8 mouse cellular contexts compared by ENCODE assay signal in the genomic region with DNA sequence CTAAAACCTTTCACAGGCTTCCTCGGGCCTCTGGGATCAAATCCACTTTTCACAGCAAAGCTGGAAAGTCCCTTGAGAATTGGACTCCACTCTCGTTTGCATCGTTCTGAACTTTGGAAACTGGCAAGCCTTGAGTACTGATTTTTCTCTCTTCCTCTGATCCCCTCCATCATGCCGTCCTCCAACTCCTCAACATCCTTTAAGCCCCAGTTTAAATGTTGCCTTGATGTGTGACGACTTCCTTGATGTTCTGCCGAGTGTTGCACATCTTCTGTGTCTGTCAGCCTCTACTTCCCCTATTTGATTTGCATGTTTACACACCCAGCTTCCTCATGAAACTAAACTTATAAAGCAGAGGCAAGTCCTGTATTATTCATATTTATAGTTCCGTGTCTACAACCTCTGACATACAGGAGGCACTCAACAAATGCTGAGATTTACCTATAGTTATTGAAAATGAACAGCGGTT. TPM values are rescaled to one million over a fixed set of nuclear protein-coding genes. Genes with fewer than 3 reads are reported as not detected.
DNase-seq lines count a peak whose midpoint lies in the region; ATAC-seq and TF ChIP-seq lines count a peak whose summit lies in the region.

No protein-coding gene starts in this region.

- 0 out of 4 replicates have a peak overlapping the region, but pooled peaks of 1 of the 2 experiments have one; percentile 14 for H3K27ac ChIP-seq in heart, embryonic 14.5 days (replicated peaks in 1 of 2; ENCODE audit: control insufficient read depth in 1 of 2, insufficient read depth in 1 of 2, low read depth in 2 of 2, low read length in 2 of 2)
- H3K27ac ChIP-seq in liver, embryonic 16.5 days (ENCODE audit: low read length), result no peak overlapping the region

- H3K4me2 ChIP-seq in heart, embryonic 14.5 days (ENCODE audit: low read length), result peak overlapping the region; percentile 63
- peak overlapping the region; percentile 55 for H3K4me2 ChIP-seq in liver, embryonic 16.5 days (ENCODE audit: low read depth, low read length)

- no peak for TF ChIP-seq POLR2A in brain, embryonic 14.5 days (IDR thresholded peaks at IDR 0.05; ENCODE audit: borderline replicate concordance, extremely low read depth, insufficient read depth, insufficient read length, poor library complexity, severe bottlenecking)

- no peak for ATAC-seq in heart, embryonic 14.5 days (ENCODE audit: insufficient number of reproducible peaks, insufficient read depth, low FRiP score, low read depth)
- ATAC-seq in liver, embryonic 16.5 days (ENCODE audit: low read depth), result no peak
- ATAC-seq in neutrophil, adult 5-6 weeks (ENCODE audit: extremely low read depth, insufficient number of reproducible peaks, low FRiP score, poor library complexity, severe bottlenecking), result peak; percentile 66

- H3K9ac ChIP-seq in heart, embryonic 14.5 days (ENCODE audit: low read length), result peak overlapping the region; percentile 64
- no peak overlapping the region for H3K9ac ChIP-seq in liver, embryonic 16.5 days (ENCODE audit: low read depth, low read length)

- no peaks in the 10 kb centered on the region for H3K36me3 ChIP-seq in heart, embryonic 14.5 days (ENCODE audit: control insufficient read depth, insufficient read depth, low read length)
- no peaks in the 10 kb centered on the region for H3K36me3 ChIP-seq in liver, embryonic 16.5 days (ENCODE audit: control insufficient read depth, insufficient read depth)

- peak; percentile 28 for DNase-seq in cerebellum, adult 11-12 months
- DNase-seq in cerebellum, postnatal 4 days (ENCODE audit: low spot score in 2 of 2), result no peak
- DNase-seq in brain, embryonic 14.5 days (ENCODE audit: low read depth), result peak; percentile 30
- no peak for DNase-seq in thymus, postnatal 10 days (ENCODE audit: low spot score in 2 of 2)
- no peak for DNase-seq in testis, postnatal 10 days (ENCODE audit: low spot score)

- no peak for TF ChIP-seq CTCF in brain, embryonic 14.5 days (IDR thresholded peaks at IDR 0.05; ENCODE audit: borderline replicate concordance, extremely low read depth, insufficient read depth, insufficient read length)

- H3K4me1 ChIP-seq in heart, embryonic 14.5 days (ENCODE audit: control insufficient read depth in 2 of 2, insufficient read depth in 2 of 2, low read length in 2 of 2), result peaks cover 7 to 19% of the 10 kb centered on the region in 2 experiments; a peak in 3 of 4 replicates
- H3K4me1 ChIP-seq in liver, embryonic 16.5 days (ENCODE audit: control insufficient read depth, low read depth, low read length), result peaks cover 4% of the 10 kb centered on the region

- no peaks in the 10 kb centered on the region for H3K9me3 ChIP-seq in heart, embryonic 14.5 days (ENCODE audit: control insufficient read depth, low read length)
- no peaks in the 10 kb centered on the region for H3K9me3 ChIP-seq in liver, embryonic 16.5 days (replicated peaks; ENCODE audit: control insufficient read depth, low read length)

- WGBS in heart, embryonic 14.5 days, result 37% methylated on average over 8 of the region's 8 CpGs
- 25% methylated on average over 8 of the region's 8 CpGs for WGBS in liver, embryonic 16.5 days (ENCODE audit: insufficient replicate concordance)

- H3K27me3 ChIP-seq in heart, embryonic 14.5 days (ENCODE audit: control insufficient read depth, insufficient read depth, low read length), result peaks cover 35% of the 10 kb centered on the region
- peaks cover 28% of the 10 kb centered on the region for H3K27me3 ChIP-seq in liver, embryonic 16.5 days (ENCODE audit: control insufficient read depth, insufficient read depth, low read depth, low read length)

- H3K4me3 ChIP-seq in heart, embryonic 14.5 days (ENCODE audit: control insufficient read depth in 1 of 2, insufficient read depth in 1 of 2, low read depth in 1 of 2, low read length in 2 of 2), result peak overlapping the region; percentile 52 to 55; a peak in 3 of 4 replicates
- H3K4me3 ChIP-seq in liver, embryonic 16.5 days (ENCODE audit: low read depth, low read length), result no peak overlapping the region

RNA-seq across cellular contexts. Expression of gene Smpd3, which starts 1.0 kb away (rescaled TPM):
- 29.2 and 52.3 TPM in 2 replicates for polyA plus RNA-seq in brain, embryonic 14.5 days (2012; rRNA removed)
- polyA plus RNA-seq in heart, embryonic 14.5 days (2014; fragmentation: Nextera tagmentation; extraction: Ambion mirVana), result 1.5 and 1.9 TPM in 2 replicates
- 0.46 and 0.77 TPM in 2 replicates for polyA plus RNA-seq in liver, embryonic 16.5 days (2015; fragmentation: Nextera tagmentation; extraction: Ambion mirVana)
- total RNA-seq in neutrophil, adult 5-6 weeks (2017), result 1.3 and 1.4 TPM in 2 replicates

Comparison
In these comparisons a context has a peak if more than half of its experiments do, and no peak if none do; other contexts are left out.
1. DNase-seq: peak in cerebellum, adult 11-12 months (single experiment) and brain, embryonic 14.5 days (single experiment); none in cerebellum, postnatal 4 days (0 of 2), thymus, postnatal 10 days (0 of 2) and testis, postnatal 10 days (single experiment).
2. RNA of gene Smpd3, which starts 1.0 kb away (polyA plus RNA-seq): 29.2 to 52.3 TPM in brain, embryonic 14.5 days; 1.5 to 1.9 TPM in heart, embryonic 14.5 days and 0.46 to 0.77 TPM in liver, embryonic 16.5 days; every median in the first group is over 10 times any median in the second.